In the genomic region with DNA sequence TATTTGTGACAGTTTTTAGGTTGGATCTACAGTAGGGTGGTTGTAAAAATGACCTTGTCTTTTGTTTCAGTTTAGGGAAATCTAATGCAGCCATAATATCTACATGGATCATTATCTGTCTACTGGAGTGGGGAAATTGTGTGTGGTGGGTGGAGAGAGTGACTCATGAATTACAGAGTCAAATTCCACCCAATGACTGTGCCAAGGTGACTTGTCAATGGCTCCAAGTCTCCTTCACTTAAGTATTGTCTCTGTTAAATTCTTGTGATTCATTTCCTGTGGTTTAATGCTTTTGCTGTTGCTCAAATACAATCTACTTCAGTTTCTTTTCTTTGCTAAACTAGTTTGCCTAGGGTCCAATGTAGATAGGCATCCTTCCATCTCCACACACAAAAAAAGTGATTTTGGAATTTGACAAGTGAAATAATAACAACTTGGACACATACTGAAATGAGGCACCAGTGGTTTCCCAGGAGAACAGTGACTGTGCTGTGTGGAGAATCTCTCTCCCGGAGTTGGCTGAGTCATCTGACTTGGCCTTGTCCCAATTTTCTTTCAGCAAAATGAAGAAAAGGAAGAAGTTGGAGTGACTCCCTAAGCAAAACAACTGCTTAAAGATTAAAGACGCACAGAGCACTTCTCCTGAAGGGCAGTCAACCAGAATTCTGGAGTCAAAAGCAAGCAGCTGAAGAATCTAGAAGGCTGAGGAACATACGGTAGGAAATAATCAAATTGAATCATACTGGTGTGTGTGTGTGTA, we compare ENCODE assay signal across 8 mouse cellular contexts.
DNase-seq lines count a peak whose midpoint lies in the region; ATAC-seq lines count a peak whose summit lies in the region.

No protein-coding gene starts in this region.

- peak overlapping the region; percentile 62 for H3K27ac ChIP-seq in macrophage
- no peak overlapping the region for H3K27ac ChIP-seq in neural tube, embryonic 15.5 days (replicated peaks)

- ATAC-seq in neural tube, embryonic 15.5 days (ENCODE audit: low FRiP score), result no peak

- no peak overlapping the region; the same call in 1 of the 2 replicates for H3K4me3 ChIP-seq in macrophage (ENCODE audit: inconsistent target)
- H3K4me3 ChIP-seq in neural tube, embryonic 15.5 days (replicated peaks), result no peak overlapping the region

- 6% methylated on average over 2 of the region's 3 CpGs for WGBS in macrophage (ENCODE audit: missing documents)
- 56% methylated on average over 3 of the region's 3 CpGs for WGBS in neural tube, embryonic 15.5 days

- no peaks in the 10 kb centered on the region for H3K36me3 ChIP-seq in macrophage (ENCODE audit: inconsistent target)
- no peaks in the 10 kb centered on the region for H3K36me3 ChIP-seq in neural tube, embryonic 15.5 days

- H3K27me3 ChIP-seq in neural tube, embryonic 15.5 days (replicated peaks), result no peaks in the 10 kb centered on the region

- no peaks in the 10 kb centered on the region for H3K79me2 ChIP-seq in macrophage (ENCODE audit: inconsistent target)

- H3K4me2 ChIP-seq in neural tube, embryonic 15.5 days, result no peak overlapping the region

- peak; percentile 26 for DNase-seq in layer of hippocampus, adult 11-12 months (ENCODE audit: low spot score)
- no peak for DNase-seq in layer of hippocampus, adult 9-10 months (ENCODE audit: low spot score)
- DNase-seq in adrenal gland, postnatal 36 days, result peak; percentile 26 to 58
- peak; percentile 71 to 83 for DNase-seq in heart, adult 18-20 months
- peak; percentile 11 to 36 for DNase-seq in kidney, postnatal 4 days
- no peak for DNase-seq in neural tube, embryonic 10.5 days (ENCODE audit: extremely low spot score, low spot score)

- H3K9ac ChIP-seq in neural tube, embryonic 15.5 days (replicated peaks), result no peak overlapping the region

- no peaks in the 10 kb centered on the region for H3K9me3 ChIP-seq in neural tube, embryonic 15.5 days (replicated peaks)

- no peaks in the 10 kb centered on the region for H3K4me1 ChIP-seq in neural tube, embryonic 15.5 days

Comparison
In these comparisons a context has a peak if more than half of its experiments do, and no peak if none do; other contexts are left out.
1. DNase-seq: peak in layer of hippocampus, adult 11-12 months (single experiment), adrenal gland, postnatal 36 days (2 of 2), heart, adult 18-20 months (2 of 2) and kidney, postnatal 4 days (2 of 2); none in layer of hippocampus, adult 9-10 months (single experiment) and neural tube, embryonic 10.5 days (single experiment).